Mouse (Mus musculus): ENCODE results near the gene Tsc2. TPM values are rescaled to one million over a fixed set of nuclear protein-coding genes. Genes with fewer than 3 reads are reported as not detected.

Gene Tsc2
- polyA plus RNA-seq, 1 experiment from 2014 or later, result 54.0 TPM

- no peak overlapping the region for H3K4me3 ChIP-seq
- no peak overlapping the region for H3K9ac ChIP-seq
Observed at GRCm38 (mm10) chr17:24584520-24584919, 47.9 kb downstream of the Tsc2 start.

GRCm38 (mm10) chr17:24583599-24584460 is 48.6 kb downstream of the Tsc2 start:
- no peak for ATAC-seq (ENCODE audit: insufficient number of reproducible peaks, low FRiP score, low TSS enrichment, low read depth)
- Histone ChIP-seq H3K9ac (no peak overlapping the region), H3K27me3 (no peaks in the 10 kb centered on the region), H3K4me1 (no peaks in the 10 kb centered on the region), H3K27ac (no peak overlapping the region), H3K9me3 (no peaks in the 10 kb centered on the region), H3K4me3 (no peak overlapping the region), H3K36me3 (peaks cover 91% of the 10 kb centered on the region), H3K4me2 (no peak overlapping the region)
- WGBS, result 56% methylated on average over 5 of the region's 5 CpGs

More at GRCm38 (mm10) chr17:24584520-24584919, 47.9 kb downstream of the Tsc2 start:
- Histone ChIP-seq H3K9me3 (no peaks in the 10 kb centered on the region), H3K4me2 (no peak overlapping the region), H3K27ac (no peak overlapping the region), H3K4me1 (no peaks in the 10 kb centered on the region), H3K36me3 (peaks cover 90% of the 10 kb centered on the region), H3K27me3 (no peaks in the 10 kb centered on the region)
- 64% methylated on average over 3 of the region's 3 CpGs for WGBS
- no peak for ATAC-seq (ENCODE audit: insufficient number of reproducible peaks, low FRiP score, low TSS enrichment, low read depth)

- 98% methylated on average over 2 of the region's 2 CpGs for WGBS
- Histone ChIP-seq H3K4me2 (no peak overlapping the region), H3K9me3 (no peaks in the 10 kb centered on the region), H3K27me3 (no peaks in the 10 kb centered on the region), H3K9ac (no peak overlapping the region), H3K36me3 (peaks cover 95% of the 10 kb centered on the region), H3K4me1 (no peaks in the 10 kb centered on the region), H3K4me3 (no peak overlapping the region), H3K27ac (no peak overlapping the region)
- ATAC-seq (ENCODE audit: insufficient number of reproducible peaks, low FRiP score, low TSS enrichment, low read depth), result no peak
Observed at GRCm38 (mm10) chr17:24580287-24580686, 52.1 kb downstream of the Tsc2 start.

GRCm38 (mm10) chr17:24579532-24579931 is 52.9 kb downstream of the Tsc2 start:
- peaks cover 98% of the 10 kb centered on the region for H3K36me3 ChIP-seq
- no peak overlapping the region for H3K4me2 ChIP-seq
- H3K9me3 ChIP-seq, result no peaks in the 10 kb centered on the region
- no peak overlapping the region for H3K9ac ChIP-seq
- H3K4me1 ChIP-seq, result no peaks in the 10 kb centered on the region
- H3K4me3 ChIP-seq, result no peak overlapping the region
- H3K27ac ChIP-seq, result no peak overlapping the region
- 94% methylated on average over 3 of the region's 3 CpGs for WGBS
- no peak for ATAC-seq (ENCODE audit: insufficient number of reproducible peaks, low FRiP score, low TSS enrichment, low read depth)
- H3K27me3 ChIP-seq, result no peaks in the 10 kb centered on the region

GRCm38 (mm10) chr17:24573811-24574210 is 58.6 kb downstream of the Tsc2 start:
- H3K4me2 ChIP-seq, result no peak overlapping the region
- peaks cover 100% of the 10 kb centered on the region for H3K36me3 ChIP-seq
- no peak overlapping the region for H3K4me3 ChIP-seq
- no peak overlapping the region for H3K27ac ChIP-seq
- H3K9me3 ChIP-seq, result no peaks in the 10 kb centered on the region
- no peaks in the 10 kb centered on the region for H3K27me3 ChIP-seq
- no peak overlapping the region for H3K9ac ChIP-seq
- 92% methylated on average over 9 of the region's 9 CpGs for WGBS
- no peaks in the 10 kb centered on the region for H3K4me1 ChIP-seq
- no peak for ATAC-seq (ENCODE audit: insufficient number of reproducible peaks, low FRiP score, low TSS enrichment, low read depth)

GRCm38 (mm10) chr17:24572651-24573245 is 59.7 kb downstream of the Tsc2 start:
- no peak overlapping the region for H3K9ac ChIP-seq
- no peak overlapping the region for H3K4me2 ChIP-seq
- no peaks in the 10 kb centered on the region for H3K4me1 ChIP-seq
- H3K36me3 ChIP-seq, result peaks cover 99% of the 10 kb centered on the region
- H3K27ac ChIP-seq, result no peak overlapping the region
- no peak overlapping the region for H3K4me3 ChIP-seq
- H3K27me3 ChIP-seq, result no peaks in the 10 kb centered on the region
- WGBS, result 91% methylated on average over 12 of the region's 12 CpGs
- ATAC-seq (ENCODE audit: insufficient number of reproducible peaks, low FRiP score, low TSS enrichment, low read depth), result no peak
- H3K9me3 ChIP-seq, result no peaks in the 10 kb centered on the region

GRCm38 (mm10) chr17:24569837-24570236 is 62.6 kb downstream of the Tsc2 start:
- Histone ChIP-seq H3K27me3 (no peaks in the 10 kb centered on the region), H3K27ac (no peak overlapping the region), H3K9me3 (no peaks in the 10 kb centered on the region), H3K36me3 (peaks cover 98% of the 10 kb centered on the region), H3K9ac (no peak overlapping the region), H3K4me1 (peaks cover 20% of the 10 kb centered on the region), H3K4me3 (no peak overlapping the region), H3K4me2 (no peak overlapping the region)
- no peak for ATAC-seq (ENCODE audit: insufficient number of reproducible peaks, low FRiP score, low TSS enrichment, low read depth)
- 91% methylated on average over 4 of the region's 4 CpGs for WGBS

- Histone ChIP-seq H3K27me3 (no peaks in the 10 kb centered on the region), H3K27ac (no peak overlapping the region), H3K36me3 (peaks cover 77% of the 10 kb centered on the region), H3K9me3 (no peaks in the 10 kb centered on the region), H3K4me1 (peaks cover 29% of the 10 kb centered on the region), H3K9ac (no peak overlapping the region), H3K4me3 (no peak overlapping the region), H3K4me2 (no peak overlapping the region)
- WGBS, result 63% methylated on average over 8 of the region's 8 CpGs
- ATAC-seq (ENCODE audit: insufficient number of reproducible peaks, low FRiP score, low TSS enrichment, low read depth), result no peak
Observed at GRCm38 (mm10) chr17:24567034-24567779, 65.2 kb downstream of the Tsc2 start.

GRCm38 (mm10) chr17:24565792-24566191 is 66.6 kb downstream of the Tsc2 start:
- Histone ChIP-seq H3K27ac (no peak overlapping the region), H3K4me3 (no peak overlapping the region), H3K9ac (no peak overlapping the region), H3K27me3 (no peaks in the 10 kb centered on the region), H3K36me3 (peaks cover 63% of the 10 kb centered on the region), H3K9me3 (no peaks in the 10 kb centered on the region), H3K4me1 (peaks cover 32% of the 10 kb centered on the region), H3K4me2 (no peak overlapping the region)
- no peak for ATAC-seq (ENCODE audit: insufficient number of reproducible peaks, low FRiP score, low TSS enrichment, low read depth)
- WGBS, result 81% methylated on average over 3 of the region's 3 CpGs

- H3K27me3 ChIP-seq, result no peaks in the 10 kb centered on the region
- H3K4me1 ChIP-seq, result peaks cover 39% of the 10 kb centered on the region
- H3K9me3 ChIP-seq, result no peaks in the 10 kb centered on the region
- no peak overlapping the region for H3K4me2 ChIP-seq
- no peak overlapping the region for H3K27ac ChIP-seq
- H3K4me3 ChIP-seq, result no peak overlapping the region
- H3K9ac ChIP-seq, result no peak overlapping the region
- 80% methylated on average over 3 of the region's 3 CpGs for WGBS
- peaks cover 56% of the 10 kb centered on the region for H3K36me3 ChIP-seq
- no peak for ATAC-seq (ENCODE audit: insufficient number of reproducible peaks, low FRiP score, low TSS enrichment, low read depth)
Observed at GRCm38 (mm10) chr17:24565092-24565491, 67.3 kb downstream of the Tsc2 start.

GRCm38 (mm10) chr17:24564422-24564821 is 68.0 kb downstream of the Tsc2 start:
- Histone ChIP-seq H3K36me3 (peaks cover 50% of the 10 kb centered on the region), H3K4me3 (no peak overlapping the region), H3K4me2 (no peak overlapping the region), H3K27me3 (no peaks in the 10 kb centered on the region), H3K4me1 (peaks cover 43% of the 10 kb centered on the region), H3K27ac (no peak overlapping the region), H3K9me3 (no peaks in the 10 kb centered on the region), H3K9ac (no peak overlapping the region)
- no peak for ATAC-seq (ENCODE audit: insufficient number of reproducible peaks, low FRiP score, low TSS enrichment, low read depth)
- 88% methylated on average over 4 of the region's 4 CpGs for WGBS

GRCm38 (mm10) chr17:24563638-24564037 is 68.8 kb downstream of the Tsc2 start:
- Histone ChIP-seq H3K4me3 (no peak overlapping the region), H3K9me3 (no peaks in the 10 kb centered on the region), H3K36me3 (peaks cover 42% of the 10 kb centered on the region), H3K27ac (no peak overlapping the region; the same call in 1 of the 2 replicates), H3K9ac (no peak overlapping the region), H3K4me2 (no peak overlapping the region), H3K27me3 (no peaks in the 10 kb centered on the region), H3K4me1 (peaks cover 51% of the 10 kb centered on the region)
- ATAC-seq (ENCODE audit: insufficient number of reproducible peaks, low FRiP score, low TSS enrichment, low read depth), result no peak
- WGBS, result 85% methylated on average over 5 of the region's 5 CpGs
